Mouse (Mus musculus) neural tube, embryonic 12.5 days (tissue): ENCODE data around the gene Lmntd1. TPM values are rescaled to one million over a fixed set of nuclear protein-coding genes. Genes with fewer than 3 reads are reported as not detected.

Experiments used
- ATAC-seq: fragments of 200-750 bp; cut with Nextera tagmentation; 2 replicates; pipeline ENCODE4 v1.8.0; 2017; ENCODE audit warnings: low read depth, mild to moderate bottlenecking, moderate TSS enrichment, moderate library complexity; ENCODE audit not compliant: low FRiP score
- H3K27ac ChIP-seq: fragments of 300-500 bp; sonication (generic); 2 replicates; pipeline ENCODE4 v1.5.1; 2016
- H3K27me3 ChIP-seq: fragments of 300-500 bp; sonication (generic); replicated peaks from 2 replicates; pipeline ENCODE4 v1.6.1; 2016; ENCODE audit warnings: mild to moderate bottlenecking
- H3K36me3 ChIP-seq: fragments of 300-500 bp; sonication (generic); 2 replicates; pipeline ENCODE4 v1.6.1; 2016; ENCODE audit warnings: mild to moderate bottlenecking
- H3K4me1 ChIP-seq: fragments of 300-500 bp; sonication (generic); 2 replicates; pipeline ENCODE4 v1.6.1; 2016
- H3K4me2 ChIP-seq: fragments of 300-500 bp; sonication (generic); replicated peaks from 2 replicates; pipeline ENCODE4 v1.6.1; 2016; ENCODE audit warnings: mild to moderate bottlenecking
- H3K4me3 ChIP-seq: fragments of 300-500 bp; sonication (generic); 2 replicates; pipeline ENCODE4 v1.5.1; 2016
- H3K9ac ChIP-seq: fragments of 300-500 bp; sonication (generic); 2 replicates; pipeline ENCODE4 v1.6.1; 2016; ENCODE audit warnings: mild to moderate bottlenecking
- H3K9me3 ChIP-seq: fragments of 300-500 bp; sonication (generic); 2 replicates; pipeline ENCODE4 v1.6.1; 2016; ENCODE audit warnings: mild to moderate bottlenecking
- WGBS: fragments of 180-500 bp; shearing (Covaris S2); methylation state at CpG from one replicate; pipeline ENCODE4 v1.1.7; 2016; 5-methylcytosine and 5-hydroxymethylcytosine counted together
- polyA plus RNA-seq: library from polyadenylated mRNA; unstranded; fragments of >200 nt; fragmentation: Nextera tagmentation; extraction: Ambion mirVana; gene quantifications from 2 replicates; pipeline ENCODE4 v1.2.1, GENCODE M21; 2016

Gene Lmntd1
- polyA plus RNA-seq, 1 experiment from 2014 or later = 0.60 TPM

GRCm38 (mm10) chr6:145417014-145417719 lies 197.0 kb downstream of the Lmntd1 start:
- Histone ChIP-seq H3K4me2 (no peak overlapping the region), H3K27me3 (no peaks in the 10 kb centered on the region), H3K4me1 (no peaks in the 10 kb centered on the region), H3K9ac (no peak overlapping the region), H3K36me3 (no peaks in the 10 kb centered on the region), H3K27ac (no peak overlapping the region), H3K9me3 (no peaks in the 10 kb centered on the region), H3K4me3 (no peak overlapping the region)
- WGBS = 77% methylated on average over 16 of the region's 16 CpGs
- no peak for ATAC-seq

GRCm38 (mm10) chr6:145404369-145405051 lies 209.6 kb downstream of the Lmntd1 start:
- H3K27me3 ChIP-seq = no peaks in the 10 kb centered on the region
- 91% methylated on average over 10 of the region's 10 CpGs for WGBS
- peaks cover 7% of the 10 kb centered on the region for H3K4me1 ChIP-seq
- no peaks in the 10 kb centered on the region for H3K36me3 ChIP-seq
- ATAC-seq = no peak
- no peak overlapping the region for H3K9ac ChIP-seq
- no peak overlapping the region for H3K4me2 ChIP-seq
- no peak overlapping the region for H3K4me3 ChIP-seq
- H3K27ac ChIP-seq = no peak overlapping the region
- H3K9me3 ChIP-seq = no peaks in the 10 kb centered on the region

- Histone ChIP-seq H3K4me1 (peaks cover 7% of the 10 kb centered on the region), H3K36me3 (no peaks in the 10 kb centered on the region), H3K9me3 (no peaks in the 10 kb centered on the region), H3K27ac (no peak overlapping the region), H3K4me2 (no peak overlapping the region), H3K27me3 (no peaks in the 10 kb centered on the region), H3K9ac (no peak overlapping the region), H3K4me3 (no peak overlapping the region)
- no peak for ATAC-seq
- 18% methylated on average over 4 of the region's 4 CpGs for WGBS
Measured at GRCm38 (mm10) chr6:145401140-145401539, 213.0 kb downstream of the Lmntd1 start.

GRCm38 (mm10) chr6:145397881-145398280 lies 216.2 kb downstream of the Lmntd1 start:
- no peak overlapping the region for H3K27ac ChIP-seq
- no peak overlapping the region for H3K9ac ChIP-seq
- H3K27me3 ChIP-seq = no peaks in the 10 kb centered on the region
- H3K36me3 ChIP-seq = no peaks in the 10 kb centered on the region
- no peaks in the 10 kb centered on the region for H3K9me3 ChIP-seq
- ATAC-seq = no peak
- H3K4me2 ChIP-seq = no peak overlapping the region
- no peak overlapping the region for H3K4me3 ChIP-seq
- H3K4me1 ChIP-seq = peaks cover 7% of the 10 kb centered on the region
- 92% methylated on average over 4 of the region's 4 CpGs for WGBS

GRCm38 (mm10) chr6:145396534-145396933 lies 217.6 kb downstream of the Lmntd1 start:
- Histone ChIP-seq H3K27me3 (no peaks in the 10 kb centered on the region), H3K4me3 (no peak overlapping the region), H3K27ac (no peak overlapping the region), H3K4me2 (no peak overlapping the region), H3K4me1 (peaks cover 7% of the 10 kb centered on the region), H3K9me3 (no peaks in the 10 kb centered on the region), H3K9ac (no peak overlapping the region), H3K36me3 (no peaks in the 10 kb centered on the region)
- 88% methylated on average over 2 of the region's 2 CpGs for whole genome bisulfite sequencing
- no peak for ATAC-seq

- H3K27ac ChIP-seq = no peak overlapping the region
- H3K4me2 ChIP-seq = no peak overlapping the region
- 87% methylated on average over 2 of the region's 2 CpGs for WGBS
- H3K27me3 ChIP-seq = no peaks in the 10 kb centered on the region
- no peaks in the 10 kb centered on the region for H3K36me3 ChIP-seq
- H3K4me1 ChIP-seq = 0 out of 2 replicates have a peak, but pooled peaks cover 5% of the 10 kb centered on the region
- H3K9me3 ChIP-seq = no peaks in the 10 kb centered on the region
- H3K4me3 ChIP-seq = no peak overlapping the region
- ATAC-seq = no peak
- no peak overlapping the region for H3K9ac ChIP-seq
Measured at GRCm38 (mm10) chr6:145390421-145390820, 223.7 kb downstream of the Lmntd1 start.

- no peak for ATAC-seq
- Histone ChIP-seq H3K27ac (no peak overlapping the region), H3K36me3 (no peaks in the 10 kb centered on the region), H3K4me1 (0 out of 2 replicates have a peak, but pooled peaks cover 5% of the 10 kb centered on the region), H3K9me3 (no peaks in the 10 kb centered on the region), H3K9ac (no peak overlapping the region), H3K27me3 (no peaks in the 10 kb centered on the region), H3K4me3 (no peak overlapping the region), H3K4me2 (no peak overlapping the region)
- 67% methylated on average over 7 of the region's 7 CpGs for WGBS
Measured at GRCm38 (mm10) chr6:145389904-145390303, 224.2 kb downstream of the Lmntd1 start.

- Histone ChIP-seq H3K27me3 (no peaks in the 10 kb centered on the region), H3K4me3 (no peak overlapping the region), H3K9me3 (no peaks in the 10 kb centered on the region), H3K9ac (no peak overlapping the region), H3K4me2 (no peak overlapping the region), H3K36me3 (no peaks in the 10 kb centered on the region), H3K27ac (no peak overlapping the region), H3K4me1 (0 out of 2 replicates have a peak, but pooled peaks cover 5% of the 10 kb centered on the region)
- ATAC-seq = no peak
- 78% methylated on average over 6 of the region's 6 CpGs for WGBS
Measured at GRCm38 (mm10) chr6:145387378-145387777, 226.7 kb downstream of the Lmntd1 start.

GRCm38 (mm10) chr6:145382586-145383380 lies 231.3 kb downstream of the Lmntd1 start:
- H3K9me3 ChIP-seq = no peaks in the 10 kb centered on the region
- ATAC-seq = no peak
- no peak overlapping the region for H3K4me2 ChIP-seq
- no peaks in the 10 kb centered on the region for H3K27me3 ChIP-seq
- peaks cover 26% of the 10 kb centered on the region for H3K4me1 ChIP-seq
- 72% methylated on average over 12 of the region's 12 CpGs for WGBS
- no peak overlapping the region for H3K4me3 ChIP-seq
- no peaks in the 10 kb centered on the region for H3K36me3 ChIP-seq
- H3K9ac ChIP-seq = no peak overlapping the region
- no peak overlapping the region for H3K27ac ChIP-seq

GRCm38 (mm10) chr6:145380961-145381360 lies 233.2 kb downstream of the Lmntd1 start:
- Histone ChIP-seq H3K4me1 (peaks cover 21% of the 10 kb centered on the region), H3K4me3 (no peak overlapping the region), H3K27me3 (no peaks in the 10 kb centered on the region), H3K9ac (no peak overlapping the region), H3K9me3 (no peaks in the 10 kb centered on the region), H3K4me2 (0 out of 2 replicates have a peak overlapping the region, but pooled peaks have one; percentile 12), H3K36me3 (no peaks in the 10 kb centered on the region), H3K27ac (no peak overlapping the region)
- ATAC-seq = peak; percentile 86
- 54% methylated on average over 8 of the region's 8 CpGs for WGBS

GRCm38 (mm10) chr6:145379175-145379574 lies 234.9 kb downstream of the Lmntd1 start:
- Histone ChIP-seq H3K9ac (no peak overlapping the region), H3K4me1 (peaks cover 21% of the 10 kb centered on the region), H3K9me3 (no peaks in the 10 kb centered on the region), H3K36me3 (no peaks in the 10 kb centered on the region), H3K27ac (no peak overlapping the region), H3K4me2 (no peak overlapping the region), H3K27me3 (no peaks in the 10 kb centered on the region), H3K4me3 (no peak overlapping the region)
- ATAC-seq = no peak
- WGBS = 35% methylated on average over 6 of the region's 6 CpGs

- Histone ChIP-seq H3K27ac (no peak overlapping the region), H3K4me1 (peaks cover 21% of the 10 kb centered on the region), H3K9ac (no peak overlapping the region), H3K36me3 (no peaks in the 10 kb centered on the region), H3K27me3 (no peaks in the 10 kb centered on the region), H3K4me3 (no peak overlapping the region), H3K4me2 (no peak overlapping the region), H3K9me3 (no peaks in the 10 kb centered on the region)
- WGBS = 68% methylated on average over 4 of the region's 4 CpGs
- no peak for ATAC-seq
Measured at GRCm38 (mm10) chr6:145378689-145379088, 235.4 kb downstream of the Lmntd1 start.
